Mouse (Mus musculus) hindbrain, embryonic 12.5 days (tissue): ENCODE data around the gene Cep97. TPM values are rescaled to one million over a fixed set of nuclear protein-coding genes. Genes with fewer than 3 reads are reported as not detected.
"Not testable (repeated sequence)": the region's sequence is repeated elsewhere in the genome, so short reads cannot be mapped to it uniquely, and the experiment has no call there.

Experiments
- ATAC-seq: fragments of 200-750 bp; cut with Nextera tagmentation; 2 replicates; pipeline ENCODE4 v1.8.0; 2017; ENCODE audit warnings: moderate TSS enrichment; ENCODE audit not compliant: low FRiP score
- H3K27ac ChIP-seq: fragments of 300-500 bp; sonication (generic); 2 replicates; pipeline ENCODE4 v1.5.1; 2016; ENCODE audit warnings: mild to moderate bottlenecking
- H3K27me3 ChIP-seq: fragments of 300-500 bp; sonication (generic); 2 replicates; pipeline ENCODE4 v1.6.1; 2016; ENCODE audit warnings: mild to moderate bottlenecking
- H3K36me3 ChIP-seq: fragments of 300-500 bp; sonication (generic); 2 replicates; pipeline ENCODE4 v1.6.1; 2016; ENCODE audit warnings: mild to moderate bottlenecking
- H3K4me1 ChIP-seq: fragments of 300-500 bp; sonication (generic); 2 replicates; pipeline ENCODE4 v1.6.1; 2016
- H3K4me2 ChIP-seq: fragments of 300-500 bp; sonication (generic); replicated peaks from 2 replicates; pipeline ENCODE4 v1.6.1; 2016; ENCODE audit warnings: mild to moderate bottlenecking
- H3K4me3 ChIP-seq: fragments of 300-500 bp; sonication (generic); 2 replicates; pipeline ENCODE4 v1.5.1; 2016; ENCODE audit warnings: mild to moderate bottlenecking
- H3K9ac ChIP-seq: fragments of 300-500 bp; sonication (generic); 2 replicates; pipeline ENCODE4 v1.6.1; 2016; ENCODE audit warnings: mild to moderate bottlenecking, moderate library complexity
- H3K9me3 ChIP-seq: fragments of 300-500 bp; sonication (generic); replicated peaks from 2 replicates; pipeline ENCODE4 v1.6.1; 2016; ENCODE audit warnings: mild to moderate bottlenecking
- WGBS: fragments of 180-500 bp; shearing (Covaris S2); methylation state at CpG from one replicate; pipeline ENCODE4 v1.1.7; 2016; 5-methylcytosine and 5-hydroxymethylcytosine counted together
- polyA plus RNA-seq: library from polyadenylated mRNA; unstranded; fragments of >200 nt; fragmentation: Nextera tagmentation; extraction: Ambion mirVana; gene quantifications from 2 replicates; pipeline ENCODE4 v1.2.1, GENCODE M21; 2016

Gene Cep97
- polyA plus RNA-seq, 1 experiment from 2014 or later, result 16.5 TPM

DNA sequence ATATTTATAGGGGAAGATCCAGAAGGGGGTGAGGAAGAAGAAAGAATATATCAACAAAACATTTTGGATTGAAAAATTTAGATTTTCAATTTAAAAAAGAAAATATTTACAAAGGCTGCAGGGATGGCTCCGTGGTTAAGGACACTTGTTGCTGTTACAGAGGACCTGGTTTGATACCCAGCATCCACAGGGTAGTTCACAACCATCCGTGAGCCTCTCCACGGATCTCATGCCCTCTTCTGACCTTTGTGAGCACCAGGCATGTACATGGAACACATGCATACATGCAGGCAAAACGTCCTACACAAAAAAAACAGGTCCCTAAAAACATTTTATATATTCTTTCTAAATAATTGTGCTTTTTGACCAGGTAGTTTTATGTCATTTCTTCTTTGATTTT lies 70.8 kb downstream of the Cep97 start:
- no peaks in the 10 kb centered on the region for H3K9me3 ChIP-seq
- no peak overlapping the region for H3K4me3 ChIP-seq
- WGBS, result 68% methylated on average over 4 of the region's 4 CpGs
- H3K27me3 ChIP-seq, result no peaks in the 10 kb centered on the region
- H3K36me3 ChIP-seq, result peaks cover 10% of the 10 kb centered on the region
- H3K4me1 ChIP-seq, result no peaks in the 10 kb centered on the region
- no peak for ATAC-seq
- no peak overlapping the region for H3K4me2 ChIP-seq
- H3K9ac ChIP-seq, result no peak overlapping the region
- H3K27ac ChIP-seq, result no peak overlapping the region

DNA sequence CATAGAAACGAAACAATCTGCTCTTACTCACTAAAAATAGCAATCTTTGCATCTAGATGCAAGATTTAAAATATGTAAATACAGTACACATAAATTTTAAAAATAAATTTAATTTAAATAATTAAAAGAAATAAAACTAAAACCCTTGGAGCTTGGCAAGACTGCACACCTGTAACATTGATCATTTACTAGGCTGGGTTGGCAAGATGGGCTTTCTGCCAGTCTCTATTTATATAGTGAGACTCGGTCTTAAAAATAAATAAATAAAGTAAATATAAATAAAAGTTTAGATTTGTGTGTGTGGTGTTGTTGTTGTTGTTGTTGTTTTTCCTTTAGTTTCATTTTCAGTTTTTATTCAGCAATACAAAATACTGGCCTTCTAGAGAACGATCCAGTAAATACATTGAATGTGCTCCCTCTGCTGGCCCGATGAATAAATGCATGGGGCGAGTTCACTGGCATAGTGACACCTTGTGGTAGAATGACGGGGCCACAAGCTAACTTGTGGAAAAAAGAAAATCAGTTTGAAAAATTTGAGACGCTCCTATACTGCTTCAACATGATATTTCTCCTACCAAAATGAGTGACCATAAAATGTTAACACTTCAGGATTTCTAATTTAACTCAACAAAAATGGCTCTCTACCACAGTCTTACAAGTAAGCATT lies 71.4 kb downstream of the Cep97 start:
- Histone ChIP-seq H3K27ac (no peak overlapping the region), H3K36me3 (peaks cover 10% of the 10 kb centered on the region), H3K9me3 (no peaks in the 10 kb centered on the region), H3K4me1 (no peaks in the 10 kb centered on the region), H3K4me3 (no peak overlapping the region), H3K27me3 (no peaks in the 10 kb centered on the region), H3K4me2 (no peak overlapping the region), H3K9ac (no peak overlapping the region)
- ATAC-seq, result peak; percentile 64; the same call in 1 of the 2 replicates
- WGBS, result 25% methylated on average over 7 of the region's 7 CpGs

DNA sequence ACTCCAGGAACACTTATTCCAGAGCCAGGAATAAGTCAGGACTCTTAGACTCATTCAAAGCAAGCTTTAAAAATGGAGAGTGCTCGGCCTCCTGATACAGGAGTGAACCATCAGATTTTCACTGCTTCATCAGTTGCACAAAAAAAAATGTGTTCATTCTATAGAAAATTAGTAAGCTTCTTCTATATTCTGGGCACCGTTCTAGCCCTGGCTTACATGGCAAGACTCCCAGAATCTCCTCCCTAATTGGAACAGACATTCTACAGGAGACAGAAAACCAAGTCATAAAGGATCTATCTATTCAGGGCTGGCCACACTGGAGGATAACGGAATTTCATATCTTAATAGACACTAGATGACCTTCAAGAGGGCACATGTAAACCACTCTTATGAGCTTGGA lies 73.6 kb downstream of the Cep97 start:
- ATAC-seq, result no peak
- no peak overlapping the region for H3K27ac ChIP-seq
- 90% methylated on average over 3 of the region's 3 CpGs for WGBS

DNA sequence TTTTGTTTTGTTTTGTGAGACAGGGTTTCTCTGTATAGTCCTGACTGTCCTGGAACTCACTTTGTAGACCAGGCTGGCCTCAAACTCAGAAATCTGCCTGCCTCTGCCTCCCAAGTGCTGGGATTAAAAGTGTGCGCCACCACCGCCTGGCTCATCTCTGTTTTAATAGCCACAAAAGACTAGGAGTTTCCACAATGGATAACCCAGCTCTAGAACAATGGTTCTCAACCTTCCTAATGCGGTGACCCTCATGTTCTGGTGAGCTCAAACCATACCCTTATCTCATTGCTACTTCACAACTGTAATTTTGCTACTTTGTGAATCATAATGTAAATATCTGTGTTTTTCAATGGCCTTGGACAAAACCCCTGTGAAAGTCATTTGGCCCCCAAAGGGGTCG lies 75.2 kb downstream of the Cep97 start:
- H3K9ac ChIP-seq, ATAC-seq, H3K9me3 ChIP-seq, H3K27me3 ChIP-seq, H3K4me2 ChIP-seq, H3K27ac ChIP-seq, H3K4me3 ChIP-seq, H3K4me1 ChIP-seq, H3K36me3 ChIP-seq: not testable (repeated sequence)
- WGBS, result 91% methylated on average over 4 of the region's 4 CpGs

More for the DNA sequence above, 73.6 kb downstream of the Cep97 start:
- H3K36me3 ChIP-seq, result peaks cover 9% of the 10 kb centered on the region
- no peak overlapping the region for H3K9ac ChIP-seq
- no peak overlapping the region for H3K4me2 ChIP-seq
- no peaks in the 10 kb centered on the region for H3K9me3 ChIP-seq
- no peak overlapping the region for H3K4me3 ChIP-seq
- H3K4me1 ChIP-seq, result no peaks in the 10 kb centered on the region
- no peaks in the 10 kb centered on the region for H3K27me3 ChIP-seq

DNA sequence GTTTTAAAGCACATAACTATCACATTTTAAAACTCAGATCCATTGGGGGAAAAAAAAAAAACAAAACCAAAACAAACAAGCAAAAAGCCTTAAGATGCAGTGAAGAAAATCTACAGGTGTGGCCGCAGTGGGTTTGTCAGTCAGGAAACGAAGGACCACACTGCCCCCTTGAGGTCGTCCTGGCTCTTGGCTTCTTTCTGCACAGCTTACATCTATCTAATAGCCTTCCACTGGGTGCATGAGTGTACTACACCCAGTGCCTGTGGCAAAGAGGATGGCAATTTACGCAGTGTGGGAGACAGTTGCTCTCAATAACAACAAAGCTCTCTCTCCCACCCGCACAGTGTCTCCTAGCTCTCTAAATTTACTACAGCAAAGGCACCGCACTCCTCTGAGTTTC lies 76.2 kb downstream of the Cep97 start:
- 65% methylated on average over 6 of the region's 6 CpGs for WGBS
- H3K4me1 ChIP-seq, result no peaks in the 10 kb centered on the region

DNA sequence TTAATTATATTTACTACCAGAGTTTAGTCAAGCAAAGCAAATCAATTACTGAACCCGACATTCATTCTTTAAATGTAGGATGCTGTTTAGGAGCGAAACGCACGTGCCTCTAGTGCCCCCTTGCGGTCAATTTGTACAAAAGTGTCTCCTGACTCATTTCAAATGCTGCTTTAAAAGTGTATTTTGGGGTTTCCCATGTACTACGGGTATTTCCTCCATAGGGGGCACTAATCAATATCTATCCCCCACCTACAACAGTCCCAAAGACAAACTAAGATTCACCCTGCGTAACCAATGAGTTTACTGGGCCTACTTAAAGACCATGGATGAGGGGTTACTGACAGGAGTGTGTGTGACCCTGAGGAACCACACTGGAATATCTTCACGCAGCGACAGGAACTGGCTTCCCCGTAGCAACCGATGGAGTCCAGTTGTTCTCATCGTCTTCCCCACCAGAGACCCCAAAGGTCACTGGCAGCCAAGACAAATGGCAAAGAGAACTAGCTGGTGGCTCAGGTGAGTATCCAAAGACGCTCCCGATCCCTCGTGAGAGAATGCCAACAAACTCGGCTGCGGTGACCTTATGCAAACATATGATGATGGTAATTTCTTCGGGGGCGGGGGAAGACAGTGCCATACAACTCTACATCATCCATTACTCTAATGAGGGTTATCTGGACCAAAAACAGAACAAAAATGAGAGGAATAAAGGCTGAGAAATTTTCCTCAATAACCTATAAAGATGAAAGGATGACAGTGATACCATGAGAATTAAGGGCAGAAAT lies 81.5 kb downstream of the Cep97 start:
- no peak overlapping the region for H3K4me2 ChIP-seq
- ATAC-seq, result peak; percentile 82
- no peak overlapping the region for H3K27ac ChIP-seq
- H3K4me1 ChIP-seq, result no peaks in the 10 kb centered on the region
- H3K9ac ChIP-seq, result no peak overlapping the region
- no peaks in the 10 kb centered on the region for H3K9me3 ChIP-seq
- H3K4me3 ChIP-seq, result no peak overlapping the region
- H3K36me3 ChIP-seq, result peaks cover 10% of the 10 kb centered on the region; the same call in 1 of the 2 replicates
- no peaks in the 10 kb centered on the region for H3K27me3 ChIP-seq
- 54% methylated on average over 19 of the region's 19 CpGs for WGBS

More for the DNA sequence above, 76.2 kb downstream of the Cep97 start:
- Histone ChIP-seq H3K4me2 (no peak overlapping the region), H3K27me3 (no peaks in the 10 kb centered on the region), H3K36me3 (0 out of 2 replicates have a peak, but pooled peaks cover 3% of the 10 kb centered on the region), H3K9me3 (no peaks in the 10 kb centered on the region), H3K4me3 (no peak overlapping the region), H3K27ac (no peak overlapping the region), H3K9ac (no peak overlapping the region)
- ATAC-seq, result no peak

DNA sequence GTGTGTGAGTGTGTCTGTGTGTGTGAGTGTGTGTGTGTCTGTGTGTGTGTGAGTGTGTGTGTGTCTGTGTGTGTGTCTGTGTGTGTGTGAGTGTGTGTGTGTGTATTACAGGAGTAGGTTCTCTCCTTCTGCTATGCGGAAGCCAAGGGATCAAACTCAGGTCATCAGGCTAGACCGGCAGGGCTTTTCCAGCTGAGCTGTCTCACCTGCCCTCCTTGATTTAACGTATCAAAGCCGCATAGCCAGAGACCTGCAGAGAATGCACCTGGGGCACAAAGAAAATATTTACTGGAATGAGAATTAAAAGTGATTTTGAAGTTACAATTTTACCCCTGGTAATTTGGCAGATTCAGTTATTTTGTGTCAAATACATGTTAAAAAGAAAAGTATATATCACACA lies 82.1 kb downstream of the Cep97 start:
- WGBS, result 45% methylated on average over 4 of the region's 4 CpGs
- ATAC-seq, result peak; percentile 55; the same call in 1 of the 2 replicates
- Histone ChIP-seq H3K4me3 (no peak overlapping the region), H3K36me3 (peaks cover 10% of the 10 kb centered on the region; the same call in 1 of the 2 replicates), H3K4me2 (no peak overlapping the region), H3K9me3 (no peaks in the 10 kb centered on the region), H3K27me3 (no peaks in the 10 kb centered on the region), H3K9ac (no peak overlapping the region), H3K27ac (no peak overlapping the region), H3K4me1 (no peaks in the 10 kb centered on the region)

DNA sequence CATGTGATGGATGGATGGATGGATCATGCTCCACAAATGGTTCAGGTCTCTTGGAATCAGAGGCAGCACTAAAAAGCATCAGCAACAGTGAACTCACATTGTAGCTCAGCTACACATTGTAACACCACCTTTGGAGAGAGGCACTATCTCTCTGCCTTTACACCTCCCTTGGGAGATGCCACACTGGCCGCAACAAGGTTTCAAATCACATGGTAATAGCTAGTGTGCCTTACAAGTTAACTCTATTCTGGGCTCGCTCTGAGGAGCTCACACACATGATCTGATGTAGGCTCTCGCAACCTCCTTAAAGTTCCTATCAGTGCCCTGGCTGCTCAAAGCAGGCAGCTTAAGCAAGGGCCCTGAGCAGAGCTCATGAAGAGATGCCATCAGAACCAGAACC lies 84.2 kb downstream of the Cep97 start:
- H3K27ac ChIP-seq, result no peak overlapping the region
- H3K36me3 ChIP-seq, result peaks cover 8% of the 10 kb centered on the region; the same call in 1 of the 2 replicates
- H3K9me3 ChIP-seq, result no peaks in the 10 kb centered on the region
- no peaks in the 10 kb centered on the region for H3K27me3 ChIP-seq
- ATAC-seq, result no peak
- no peaks in the 10 kb centered on the region for H3K4me1 ChIP-seq
- H3K4me3 ChIP-seq, result no peak overlapping the region
- WGBS, result 92% methylated on average over 3 of the region's 3 CpGs
- no peak overlapping the region for H3K4me2 ChIP-seq
- no peak overlapping the region for H3K9ac ChIP-seq

Other genes with a start within 250 kb of the Cep97 start
- gene Nfkbiz, start 96.0 kb downstream of the Cep97 start, polyA plus RNA-seq, result 1.4 and 1.8 TPM in 2 replicates
- gene Nxpe3, start 39.6 kb downstream of the Cep97 start, polyA plus RNA-seq, result 0.77 and 1.1 TPM in 2 replicates
- gene Rpl24, start 31.4 kb upstream of the Cep97 start, polyA plus RNA-seq, result 667 and 708 TPM in 2 replicates
- gene Zbtb11, start 39.0 kb upstream of the Cep97 start, polyA plus RNA-seq, result 20.8 and 21.8 TPM in 2 replicates
- 270 and 291 TPM in 2 replicates for gene Pcnp, start 94.9 kb upstream of the Cep97 start, polyA plus RNA-seq
- gene Trmt10c, start 103.0 kb upstream of the Cep97 start, polyA plus RNA-seq, result 25.1 and 25.3 TPM in 2 replicates
- 53.6 and 54.5 TPM in 2 replicates for gene Senp7, start 113.5 kb upstream of the Cep97 start, polyA plus RNA-seq